Mouse (Mus musculus): ENCODE measurements at regions not wholly inside any gene's neighbourhood (a gene's known extent, or its start where the extent isn't known, plus 50 kb on each side); places are given as distances from the start of the nearest gene placed in this dataset.

DNA sequence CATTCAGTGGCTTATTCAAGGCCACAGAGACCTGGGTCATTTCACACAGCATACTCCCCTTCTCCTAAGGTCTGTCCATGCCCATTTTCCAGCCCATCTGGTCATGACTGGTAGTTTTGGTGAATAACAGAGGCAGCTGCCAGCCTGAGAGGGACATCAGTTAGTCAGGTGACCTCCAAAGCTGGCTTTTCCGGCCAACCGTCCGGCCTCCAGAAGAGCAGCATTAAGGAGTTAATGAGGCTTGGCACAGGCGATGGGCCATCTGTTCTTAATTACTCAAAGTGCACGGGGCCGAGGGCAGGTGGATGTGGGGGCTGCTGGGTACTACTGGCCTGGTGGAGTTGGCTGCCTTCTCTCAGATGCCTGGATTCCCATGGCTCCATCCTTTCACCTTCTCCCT, 389.7 kb downstream of the Nucb2 start:
- TF ChIP-seq POLR2A (IDR thresholded peaks at IDR 0.05; ENCODE audit: borderline replicate concordance, control insufficient read depth, low read depth, low read length) (no peak), CTCF (IDR thresholded peaks at IDR 0.05; ENCODE audit: control insufficient read depth, insufficient read depth, low read length) (no peak)
